Mouse (Mus musculus) lung, embryonic 14.5 days (tissue): Measurements from ENCODE around the gene Foxp3. TPM values are rescaled to one million over a fixed set of nuclear protein-coding genes. Genes with fewer than 3 reads are reported as not detected.

Experiments
- ATAC-seq: fragments of 200-750 bp; cut with Nextera tagmentation; 2 replicates; pipeline ENCODE4 v1.8.0; 2017; ENCODE audit warnings: mild to moderate bottlenecking, moderate TSS enrichment, moderate library complexity; ENCODE audit not compliant: insufficient read depth
- DNase-seq: peaks from one replicate; pipeline ENCODE4 v3.0.0-alpha.2; 2015
- H3K27ac ChIP-seq: fragments of 300-500 bp; sonication (generic); 2 replicates; pipeline ENCODE4 v1.5.1; 2014; ENCODE audit warnings: low read depth, mild to moderate bottlenecking, moderate library complexity
- H3K27me3 ChIP-seq: fragments of 300-500 bp; sonication (generic); 2 replicates; pipeline ENCODE4 v1.6.1; 2014; ENCODE audit warnings: low read length, control low read depth; ENCODE audit not compliant: insufficient read depth
- H3K36me3 ChIP-seq: fragments of 300-500 bp; sonication (generic); 2 replicates; pipeline ENCODE4 v1.6.1; 2014; ENCODE audit warnings: control low read depth; ENCODE audit not compliant: insufficient read depth
- H3K4me1 ChIP-seq: fragments of 300-500 bp; sonication (generic); 2 replicates; pipeline ENCODE4 v1.6.1; 2014; ENCODE audit warnings: antibody characterized with exemption, control low read depth; ENCODE audit not compliant: insufficient read depth
- H3K4me2 ChIP-seq: fragments of 300-500 bp; sonication (generic); 2 replicates; pipeline ENCODE4 v1.6.1; 2014; ENCODE audit warnings: mild to moderate bottlenecking
- H3K4me3 ChIP-seq: fragments of 300-500 bp; sonication (generic); 2 replicates; pipeline ENCODE4 v1.5.1; 2014; ENCODE audit warnings: low read depth, low read length
- H3K9ac ChIP-seq: fragments of 300-500 bp; sonication (generic); 2 replicates; pipeline ENCODE4 v1.6.1; 2014
- H3K9me3 ChIP-seq: fragments of 300-500 bp; sonication (generic); 2 replicates; pipeline ENCODE4 v1.6.1; 2016; ENCODE audit warnings: low read depth, low read length, control low read depth
- CTCF ChIP-seq: IDR thresholded peaks from 2 replicates; pipeline ENCODE4 v1.5.1; 2016; ENCODE audit warnings: antibody characterized with exemption, low read depth
- WGBS: fragments of 180-500 bp; shearing (Covaris S2); extraction: QIAGEN DNeasy Blood & Tissue Kit; methylation state at CpG from one replicate; pipeline ENCODE4 v1.1.7; 2014; 5-methylcytosine and 5-hydroxymethylcytosine counted together
- polyA plus RNA-seq: library from polyadenylated mRNA; unstranded; fragments of >200 nt; fragmentation: Nextera tagmentation; extraction: Ambion mirVana; gene quantifications from 2 replicates; pipeline ENCODE4 v1.2.1, GENCODE M21; 2014

The Foxp3 gene
- polyA plus RNA-seq, 1 experiment from 2014 or later: not detected

DNA sequence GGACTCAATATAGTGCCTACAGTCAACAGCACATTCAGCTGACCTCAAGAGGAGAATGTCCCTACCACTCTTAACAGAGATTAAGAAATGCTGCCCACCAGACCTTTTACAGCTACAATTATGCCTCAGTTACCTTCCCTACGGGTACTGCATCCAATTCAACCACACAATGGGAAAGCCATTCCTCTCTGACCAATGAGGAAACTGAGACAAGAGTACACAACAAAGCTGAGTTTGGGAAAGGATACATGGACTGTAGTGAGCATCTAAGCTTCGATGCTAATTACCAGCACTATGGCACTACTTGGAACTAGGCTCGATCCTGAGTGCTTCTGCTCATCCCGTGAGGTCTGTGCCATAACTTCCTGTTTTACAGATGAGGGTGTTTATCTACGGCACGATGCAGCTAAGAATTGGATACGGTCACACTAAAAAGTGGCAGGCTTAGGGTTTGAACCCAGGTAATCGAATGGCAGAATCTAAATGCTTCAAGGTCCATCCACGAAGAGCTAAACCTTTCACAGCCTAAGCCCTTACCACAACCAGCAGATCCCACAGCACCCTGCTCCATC lies 1.8 kb upstream of the Foxp3 start:
- Histone ChIP-seq H3K9ac (no peak overlapping the region), H3K4me1 (no peaks in the 10 kb centered on the region), H3K36me3 (no peaks in the 10 kb centered on the region), H3K27me3 (no peaks in the 10 kb centered on the region), H3K27ac (no peak overlapping the region), H3K9me3 (no peaks in the 10 kb centered on the region), H3K4me3 (no peak overlapping the region), H3K4me2 (no peak overlapping the region)
- TF ChIP-seq CTCF: no peak
- DNase-seq: no peak
- WGBS: 86% methylated on average over 9 of the region's 9 CpGs
- no peak for ATAC-seq

DNA sequence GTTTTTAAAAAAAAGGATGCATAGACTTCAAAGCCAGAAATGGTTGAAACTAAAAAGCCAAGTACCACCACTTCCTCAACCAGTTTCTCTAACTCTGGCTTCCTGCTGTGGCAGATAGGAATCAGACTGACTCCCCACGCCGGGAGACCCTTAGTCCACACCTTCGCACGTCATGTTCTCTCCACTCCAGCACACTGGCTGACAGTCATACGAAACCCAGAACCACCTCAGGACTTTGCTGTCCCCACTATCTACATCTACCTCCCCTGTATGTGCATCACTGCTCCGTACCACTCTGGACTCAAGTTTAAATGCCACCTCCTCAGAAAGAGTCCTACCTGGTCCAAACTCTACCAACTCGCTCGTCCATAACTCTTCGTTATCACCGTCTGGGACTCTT lies 978 bp upstream of the Foxp3 start:
- Histone ChIP-seq H3K4me3 (0 out of 2 replicates have a peak overlapping the region, but pooled peaks have one; percentile 53), H3K27ac (no peak overlapping the region), H3K4me2 (peak overlapping the region; percentile 72), H3K27me3 (no peaks in the 10 kb centered on the region), H3K9me3 (no peaks in the 10 kb centered on the region), H3K4me1 (no peaks in the 10 kb centered on the region), H3K36me3 (no peaks in the 10 kb centered on the region), H3K9ac (no peak overlapping the region)
- ATAC-seq: no peak
- WGBS: 60% methylated on average over 10 of the region's 10 CpGs
- no peak for DNase-seq
- TF ChIP-seq CTCF: no peak

DNA sequence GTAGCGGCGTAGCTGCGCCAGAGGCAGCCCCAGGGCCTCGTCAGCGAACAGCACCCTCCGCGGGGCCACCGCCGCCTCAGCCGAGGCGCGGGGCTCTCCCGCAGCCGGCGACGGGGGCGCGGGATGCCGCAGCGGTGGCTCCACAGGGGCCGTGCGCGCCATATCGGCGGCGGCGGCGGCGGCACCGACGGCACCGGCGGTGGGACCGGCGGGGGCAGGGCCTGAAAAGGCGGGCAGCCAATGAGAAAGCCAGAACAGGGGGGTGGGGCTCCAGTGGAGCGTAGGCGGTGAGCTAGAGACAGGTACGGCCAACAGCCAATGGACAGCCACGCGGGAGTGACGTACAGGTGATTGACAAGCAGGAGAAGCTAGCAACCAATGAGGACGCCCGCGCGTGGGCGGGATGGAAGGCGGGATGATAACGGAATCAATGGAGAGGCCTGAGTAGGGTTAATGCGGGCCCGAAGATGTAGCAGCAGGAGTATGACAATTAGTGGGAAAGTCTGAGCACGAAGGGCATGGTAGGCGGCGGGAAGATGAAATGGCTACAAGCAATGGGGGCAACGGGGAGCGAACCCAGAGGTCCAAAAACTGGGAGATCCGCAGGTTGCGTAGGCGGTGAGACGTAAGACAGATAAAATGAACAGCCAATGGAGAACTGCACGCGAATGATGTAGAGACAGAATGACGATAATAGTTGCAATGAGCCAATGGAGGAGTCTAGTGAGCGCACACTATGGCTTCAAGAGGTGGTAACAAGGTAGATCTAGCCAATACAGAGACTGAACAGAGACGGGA lies 842 bp downstream of the Foxp3 start, which contains the start of gene Ppp1r3f:
Gene Ppp1r3f, minus strand, starts transcription at position 197 of the 798 bp plus-strand sequence.
- Histone ChIP-seq H3K4me3 (peak within 1 kb of the TSS; percentile 53), H3K4me1 (no peaks in the 10 kb centered on the region), H3K4me2 (peak within 1 kb of the TSS; percentile 72), H3K9ac (peak within 1 kb of the TSS; percentile 67), H3K9me3 (no peaks in the 10 kb centered on the region), H3K27me3 (no peaks in the 10 kb centered on the region), H3K36me3 (no peaks in the 10 kb centered on the region), H3K27ac (peak within 1 kb of the TSS; percentile 73)
- ATAC-seq: peak; percentile 98
- DNase-seq: peak; percentile 93
- TF ChIP-seq CTCF: no peak
- 12% methylated on average over 64 of the region's 65 CpGs for WGBS

DNA sequence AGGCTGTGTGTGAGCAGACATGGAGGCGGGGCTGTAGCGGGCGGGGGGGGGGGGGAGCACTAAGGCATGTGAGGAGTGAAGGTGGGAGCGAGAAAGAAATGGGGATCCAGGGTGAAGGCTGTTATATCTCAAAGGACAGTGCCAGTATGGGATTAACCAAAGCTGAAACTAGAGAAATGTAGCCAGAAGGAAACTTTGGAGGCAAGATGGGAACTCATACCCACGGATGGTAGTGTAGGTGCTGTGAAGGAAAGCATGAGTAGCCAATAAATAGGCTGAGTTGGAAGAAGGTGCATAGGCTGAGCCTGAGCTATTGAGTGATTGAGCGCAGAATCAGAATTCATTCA lies 1.4 kb downstream of the Foxp3 start:
- Histone ChIP-seq H3K9ac (no peak overlapping the region), H3K4me3 (peak overlapping the region; percentile 53), H3K4me2 (peak overlapping the region; percentile 72), H3K4me1 (no peaks in the 10 kb centered on the region), H3K27me3 (no peaks in the 10 kb centered on the region), H3K36me3 (no peaks in the 10 kb centered on the region), H3K9me3 (no peaks in the 10 kb centered on the region), H3K27ac (0 out of 2 replicates have a peak overlapping the region, but pooled peaks have one; percentile 30)
- DNase-seq: no peak
- ATAC-seq: no peak
- WGBS: 25% methylated on average over 5 of the region's 6 CpGs
- TF ChIP-seq CTCF: no peak

DNA sequence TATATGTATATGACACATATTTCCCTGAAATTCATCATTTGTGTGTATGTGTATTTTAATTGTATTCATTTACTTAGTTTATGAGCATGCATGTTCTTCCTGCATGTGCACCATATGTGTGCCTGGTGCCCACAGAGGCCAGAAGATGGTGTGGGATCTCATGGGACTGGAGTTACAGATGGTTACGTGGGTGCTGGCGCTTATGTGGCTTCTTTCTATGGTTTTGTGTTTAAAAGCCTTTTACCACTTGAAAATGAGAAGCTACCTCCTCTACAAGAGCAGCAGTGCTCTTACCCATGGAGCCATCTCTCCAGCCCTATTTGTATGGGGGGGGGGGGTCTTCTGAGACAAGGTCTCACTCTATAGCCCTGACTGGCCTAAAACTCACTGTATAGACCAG lies 7.7 kb downstream of the Foxp3 start:
- Histone ChIP-seq H3K4me3 (no peak overlapping the region), H3K9me3 (no peaks in the 10 kb centered on the region), H3K36me3 (no peaks in the 10 kb centered on the region), H3K4me2 (no peak overlapping the region), H3K27me3 (no peaks in the 10 kb centered on the region), H3K4me1 (no peaks in the 10 kb centered on the region), H3K9ac (no peak overlapping the region), H3K27ac (no peak overlapping the region)
- no peak for DNase-seq
- WGBS: 97% methylated on average over 2 of the region's 2 CpGs
- no peak for TF ChIP-seq CTCF
- no peak for ATAC-seq

DNA sequence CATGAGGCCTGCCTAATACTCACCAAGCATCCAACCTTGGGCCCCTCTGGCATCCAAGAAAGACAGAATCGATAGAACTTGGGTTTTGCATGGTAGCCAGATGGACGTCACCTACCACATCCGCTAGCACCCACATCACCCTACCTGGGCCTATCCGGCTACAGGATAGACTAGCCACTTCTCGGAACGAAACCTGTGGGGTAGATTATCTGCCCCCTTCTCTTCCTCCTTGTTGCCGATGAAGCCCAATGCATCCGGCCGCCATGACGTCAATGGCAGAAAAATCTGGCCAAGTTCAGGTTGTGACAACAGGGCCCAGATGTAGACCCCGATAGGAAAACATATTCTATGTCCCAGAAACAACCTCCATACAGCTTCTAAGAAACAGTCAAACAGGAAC lies 10.4 kb downstream of the Foxp3 start:
- Histone ChIP-seq H3K9me3 (no peaks in the 10 kb centered on the region), H3K4me2 (no peak overlapping the region), H3K27me3 (no peaks in the 10 kb centered on the region), H3K36me3 (no peaks in the 10 kb centered on the region), H3K27ac (no peak overlapping the region), H3K4me1 (no peaks in the 10 kb centered on the region), H3K9ac (no peak overlapping the region), H3K4me3 (no peak overlapping the region)
- ATAC-seq (no peak), DNase-seq (no peak)
- TF ChIP-seq CTCF: no peak
- 91% methylated on average over 11 of the region's 11 CpGs for WGBS

DNA sequence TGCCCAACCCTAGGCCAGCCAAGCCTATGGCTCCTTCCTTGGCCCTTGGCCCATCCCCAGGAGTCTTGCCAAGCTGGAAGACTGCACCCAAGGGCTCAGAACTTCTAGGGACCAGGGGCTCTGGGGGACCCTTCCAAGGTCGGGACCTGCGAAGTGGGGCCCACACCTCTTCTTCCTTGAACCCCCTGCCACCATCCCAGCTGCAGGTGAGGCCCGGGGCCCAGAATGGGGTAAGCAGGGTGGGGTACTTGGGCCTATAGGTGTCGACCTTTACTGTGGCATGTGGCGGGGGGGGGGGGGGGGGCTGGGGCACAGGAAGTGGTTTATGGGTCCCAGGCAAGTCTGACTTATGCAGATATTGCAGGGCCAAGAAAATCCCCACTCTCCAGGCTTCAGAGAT lies 12.9 kb downstream of the Foxp3 start:
- H3K27me3 ChIP-seq: no peaks in the 10 kb centered on the region
- no peak overlapping the region for H3K4me2 ChIP-seq
- no peaks in the 10 kb centered on the region for H3K9me3 ChIP-seq
- DNase-seq (no peak), ATAC-seq (no peak)
- no peak for TF ChIP-seq CTCF
- WGBS: 100% methylated on average over 3 of the region's 5 CpGs
- no peaks in the 10 kb centered on the region for H3K36me3 ChIP-seq
- H3K27ac ChIP-seq: no peak overlapping the region
- no peak overlapping the region for H3K9ac ChIP-seq
- H3K4me1 ChIP-seq: no peaks in the 10 kb centered on the region
- no peak overlapping the region for H3K4me3 ChIP-seq
